Mouse (Mus musculus) liver, embryonic 16.5 days (tissue): ENCODE data around the gene Swi5. TPM values are rescaled to one million over a fixed set of nuclear protein-coding genes. Genes with fewer than 3 reads are reported as not detected.

Experiments
- ATAC-seq: fragments of 200-750 bp; cut with Nextera tagmentation; 2 replicates; pipeline ENCODE4 v1.8.0; 2017; ENCODE audit warnings: low read depth, mild to moderate bottlenecking, moderate number of reproducible peaks, moderate library complexity
- H3K27ac ChIP-seq: fragments of 300-500 bp; sonication (generic); 2 replicates; pipeline ENCODE4 v1.5.1; 2014; ENCODE audit warnings: mild to moderate bottlenecking, low read length
- H3K27me3 ChIP-seq: fragments of 300-500 bp; sonication (generic); 2 replicates; pipeline ENCODE4 v1.6.1; 2014; ENCODE audit warnings: low read depth, low read length, mixed read lengths; ENCODE audit not compliant: control insufficient read depth, insufficient read depth
- H3K36me3 ChIP-seq: fragments of 300-500 bp; sonication (generic); 2 replicates; pipeline ENCODE4 v1.6.1; 2014; ENCODE audit warnings: mild to moderate bottlenecking; ENCODE audit not compliant: control insufficient read depth, insufficient read depth
- H3K4me1 ChIP-seq: fragments of 300-500 bp; sonication (generic); 2 replicates; pipeline ENCODE4 v1.6.1; 2014; ENCODE audit warnings: low read depth, low read length, mixed read lengths; ENCODE audit not compliant: control insufficient read depth
- H3K4me2 ChIP-seq: fragments of 300-500 bp; sonication (generic); 2 replicates; pipeline ENCODE4 v1.6.1; 2014; ENCODE audit warnings: low read depth, low read length, mixed read lengths
- H3K4me3 ChIP-seq: fragments of 300-500 bp; sonication (generic); 2 replicates; pipeline ENCODE4 v1.5.1; 2014; ENCODE audit warnings: low read depth, mild to moderate bottlenecking, low read length
- H3K9ac ChIP-seq: fragments of 300-500 bp; sonication (generic); 2 replicates; pipeline ENCODE4 v1.6.1; 2014; ENCODE audit warnings: low read depth, low read length
- H3K9me3 ChIP-seq: fragments of 300-500 bp; sonication (generic); replicated peaks from 2 replicates; pipeline ENCODE4 v1.6.1; 2016; ENCODE audit warnings: low read length; ENCODE audit not compliant: control insufficient read depth
- WGBS: fragments of 180-500 bp; shearing (Covaris S2); extraction: QIAGEN DNeasy Blood & Tissue Kit; methylation state at CpG from one replicate; pipeline ENCODE4 v1.1.7; 2014; ENCODE audit not compliant: insufficient replicate concordance; 5-methylcytosine and 5-hydroxymethylcytosine counted together
- polyA plus RNA-seq: library from polyadenylated mRNA; unstranded; fragments of >200 nt; fragmentation: Nextera tagmentation; extraction: Ambion mirVana; gene quantifications from 2 replicates; pipeline ENCODE4 v1.2.1, GENCODE M21; 2015

The Swi5 gene
- polyA plus RNA-seq, 1 experiment from 2014 or later, result 134 TPM

- H3K27ac ChIP-seq, result no peak overlapping the region
- H3K9me3 ChIP-seq, result no peaks in the 10 kb centered on the region
- 49% methylated on average over 9 of the region's 9 CpGs for WGBS
- 0 out of 2 replicates have a peak, but pooled peaks have one; percentile 26 for ATAC-seq
- H3K4me1 ChIP-seq, result no peaks in the 10 kb centered on the region
- no peak overlapping the region for H3K9ac ChIP-seq
- H3K4me2 ChIP-seq, result no peak overlapping the region
- H3K27me3 ChIP-seq, result peaks cover 22% of the 10 kb centered on the region
- H3K4me3 ChIP-seq, result no peak overlapping the region
- no peaks in the 10 kb centered on the region for H3K36me3 ChIP-seq
Measured at GRCm38 (mm10) chr2:32321591-32322298, 33.9 kb upstream of the Swi5 start.

- Histone ChIP-seq H3K27ac (no peak overlapping the region), H3K4me3 (no peak overlapping the region), H3K9me3 (no peaks in the 10 kb centered on the region), H3K4me2 (no peak overlapping the region), H3K36me3 (no peaks in the 10 kb centered on the region), H3K9ac (no peak overlapping the region), H3K27me3 (peaks cover 27% of the 10 kb centered on the region), H3K4me1 (no peaks in the 10 kb centered on the region)
- WGBS, result 51% methylated on average over 11 of the region's 11 CpGs
- ATAC-seq, result no peak
Measured at GRCm38 (mm10) chr2:32320721-32321120, 32.8 kb upstream of the Swi5 start.

GRCm38 (mm10) chr2:32319586-32320580 lies 32.0 kb upstream of the Swi5 start:
- Histone ChIP-seq H3K27ac (no peak overlapping the region), H3K4me1 (no peaks in the 10 kb centered on the region), H3K4me2 (no peak overlapping the region), H3K36me3 (no peaks in the 10 kb centered on the region), H3K27me3 (peaks cover 31% of the 10 kb centered on the region), H3K9ac (no peak overlapping the region), H3K4me3 (no peak overlapping the region), H3K9me3 (no peaks in the 10 kb centered on the region)
- WGBS, result 27% methylated on average over 9 of the region's 9 CpGs
- ATAC-seq, result no peak

GRCm38 (mm10) chr2:32318709-32319585 lies 31.1 kb upstream of the Swi5 start:
- H3K9ac ChIP-seq, result 0 out of 2 replicates have a peak overlapping the region, but pooled peaks have one; percentile 15
- H3K4me3 ChIP-seq, result no peak overlapping the region
- H3K27ac ChIP-seq, result no peak overlapping the region
- no peaks in the 10 kb centered on the region for H3K9me3 ChIP-seq
- no peak overlapping the region for H3K4me2 ChIP-seq
- no peak for ATAC-seq
- H3K4me1 ChIP-seq, result no peaks in the 10 kb centered on the region
- WGBS, result 69% methylated on average over 14 of the region's 14 CpGs
- H3K27me3 ChIP-seq, result peaks cover 31% of the 10 kb centered on the region
- H3K36me3 ChIP-seq, result no peaks in the 10 kb centered on the region

- peak overlapping the region; percentile 15; the same call in 1 of the 2 replicates for H3K4me3 ChIP-seq
- no peak overlapping the region for H3K9ac ChIP-seq
- peak; percentile 40; the same call in 1 of the 2 replicates for ATAC-seq
- peaks cover 35% of the 10 kb centered on the region for H3K27me3 ChIP-seq
- no peak overlapping the region for H3K27ac ChIP-seq
- WGBS, result 15% methylated on average over 19 of the region's 19 CpGs
- no peaks in the 10 kb centered on the region for H3K4me1 ChIP-seq
- H3K9me3 ChIP-seq, result no peaks in the 10 kb centered on the region
- peak overlapping the region; percentile 34; the same call in 1 of the 2 replicates for H3K4me2 ChIP-seq
- H3K36me3 ChIP-seq, result no peaks in the 10 kb centered on the region
Measured at GRCm38 (mm10) chr2:32317791-32318417, 30.0 kb upstream of the Swi5 start.

- Histone ChIP-seq H3K4me2 (no peak overlapping the region), H3K27ac (no peak overlapping the region), H3K9ac (no peak overlapping the region), H3K27me3 (peaks cover 43% of the 10 kb centered on the region), H3K9me3 (no peaks in the 10 kb centered on the region), H3K36me3 (no peaks in the 10 kb centered on the region), H3K4me1 (peaks cover 4% of the 10 kb centered on the region), H3K4me3 (no peak overlapping the region)
- 67% methylated on average over 20 of the region's 20 CpGs for WGBS
- no peak for ATAC-seq
Measured at GRCm38 (mm10) chr2:32316887-32317656, 29.2 kb upstream of the Swi5 start.

GRCm38 (mm10) chr2:32315751-32316150 lies 27.9 kb upstream of the Swi5 start:
- Histone ChIP-seq H3K27me3 (peaks cover 55% of the 10 kb centered on the region), H3K4me3 (no peak overlapping the region), H3K9ac (no peak overlapping the region), H3K4me1 (peaks cover 13% of the 10 kb centered on the region), H3K27ac (no peak overlapping the region), H3K9me3 (no peaks in the 10 kb centered on the region), H3K36me3 (no peaks in the 10 kb centered on the region), H3K4me2 (no peak overlapping the region)
- ATAC-seq, result no peak
- WGBS, result 42% methylated on average over 8 of the region's 8 CpGs
